Mouse (Mus musculus) adrenal gland, adult 18-20 months (tissue): ENCODE results near the gene Rbp3. TPM values are rescaled to one million over a fixed set of nuclear protein-coding genes. Genes with fewer than 3 reads are reported as not detected.

Experiments used
- DNase-seq, 2 experiments: peaks; one replicate each; pipeline ENCODE4 v3.0.0; 2021 to 2022; ENCODE audit warnings: low spot score in 2 of 2
- long read RNA-seq, 2 experiments: library from polyadenylated mRNA; stranded (forward); transcript quantifications; one replicate each; pipeline ENCODE4 v2.0.0; 2021
- total RNA-seq, 2 experiments: library from RNA; stranded (reverse); gene quantifications; 1 replicate in 1 of 2; 2 replicates in 1 of 2; pipeline ENCODE4 v1.2.3; 2021

Rbp3 gene
- not detected for total RNA-seq
- long read RNA-seq, experiment 1, result 0 reads
- long read RNA-seq, experiment 2, result 0 reads

- DNase-seq, result no peak
Observed at GRCm38 (mm10) chr14:33953761-33954160, at the start of gene Rbp3. Rbp3 (plus strand) TSS chr14:33954003.

- DNase-seq, result no peak
Observed at GRCm38 (mm10) chr14:33904851-33905250, 49.0 kb upstream of the Rbp3 start.

- DNase-seq, result peak; percentile 58 to 66
Observed at GRCm38 (mm10) chr14:33913727-33914126, 40.1 kb upstream of the Rbp3 start.

GRCm38 (mm10) chr14:33914206-33914605, 39.6 kb upstream of the Rbp3 start:
- DNase-seq, result no peak

- DNase-seq, result no peak
Observed at GRCm38 (mm10) chr14:33920727-33921559, 32.9 kb upstream of the Rbp3 start.

GRCm38 (mm10) chr14:33922771-33923167, 31.0 kb upstream of the Rbp3 start:
- DNase-seq, result no peak

GRCm38 (mm10) chr14:33923168-33924070, 30.4 kb upstream of the Rbp3 start, which contains the start of gene Gdf10:
Gdf10 (plus strand) TSS chr14:33923587.
- DNase-seq, result peak in 1 of 2 experiments; percentile 52

GRCm38 (mm10) chr14:33931853-33932252, 21.9 kb upstream of the Rbp3 start:
- DNase-seq, result no peak

- peak; percentile 66 to 74 for DNase-seq
Observed at GRCm38 (mm10) chr14:33932935-33933703, 20.7 kb upstream of the Rbp3 start.

GRCm38 (mm10) chr14:33933778-33934317, 20.0 kb upstream of the Rbp3 start:
- DNase-seq, result peak; percentile 39 to 57

- peak; percentile 60 to 66 for DNase-seq
Observed at GRCm38 (mm10) chr14:33939117-33939516, 14.7 kb upstream of the Rbp3 start.

GRCm38 (mm10) chr14:33940739-33941138, 13.1 kb upstream of the Rbp3 start, which contains the start of gene Gdf2:
Gdf2 (plus strand) TSS chr14:33941039.
- no peak for DNase-seq

- peak in 1 of 2 experiments; percentile 30 for DNase-seq
Observed at GRCm38 (mm10) chr14:33942222-33942621, 11.6 kb upstream of the Rbp3 start.

GRCm38 (mm10) chr14:33946125-33946524, 7.7 kb upstream of the Rbp3 start:
- no peak for DNase-seq

- DNase-seq, result no peak
Observed at GRCm38 (mm10) chr14:33952233-33952981, 1.4 kb upstream of the Rbp3 start.

- DNase-seq, result no peak
Observed at GRCm38 (mm10) chr14:33956055-33956454, 2.3 kb downstream of the Rbp3 start.

GRCm38 (mm10) chr14:33958186-33958585, 4.4 kb downstream of the Rbp3 start:
- no peak for DNase-seq

- no peak for DNase-seq
Observed at GRCm38 (mm10) chr14:33958841-33959240, 5.0 kb downstream of the Rbp3 start.

- peak; percentile 43 for DNase-seq
Observed at GRCm38 (mm10) chr14:33959341-33959740, 5.5 kb downstream of the Rbp3 start.

- no peak for DNase-seq
Observed at GRCm38 (mm10) chr14:33965675-33966074, 11.9 kb downstream of the Rbp3 start.
